Mouse (Mus musculus) lung, embryonic 16.5 days (tissue): ENCODE data around the gene Cxcl2. TPM values are rescaled to one million over a fixed set of nuclear protein-coding genes. Genes with fewer than 3 reads are reported as not detected.
A peak's percentile ranks its signal among the peaks of the same experiment; 100 is the strongest.

Experiments
- ATAC-seq: fragments of 200-750 bp; cut with Nextera tagmentation; 2 replicates; pipeline ENCODE4 v1.8.0; 2017; ENCODE audit warnings: low read depth, mild to moderate bottlenecking, moderate library complexity
- H3K27ac ChIP-seq: fragments of 300-500 bp; sonication (generic); 2 replicates; pipeline ENCODE4 v1.5.1; 2014; ENCODE audit warnings: mild to moderate bottlenecking, control low read depth, low read length
- H3K27me3 ChIP-seq: fragments of 300-500 bp; sonication (generic); 2 replicates; pipeline ENCODE4 v1.6.1; 2014; ENCODE audit warnings: low read depth, low read length, mixed read lengths; ENCODE audit not compliant: control insufficient read depth, insufficient read depth
- H3K36me3 ChIP-seq: fragments of 300-500 bp; sonication (generic); 2 replicates; pipeline ENCODE4 v1.6.1; 2014; ENCODE audit warnings: low read length; ENCODE audit not compliant: control insufficient read depth, insufficient read depth
- H3K4me1 ChIP-seq: fragments of 300-500 bp; sonication (generic); replicated peaks from 2 replicates; pipeline ENCODE4 v1.6.1; 2014; ENCODE audit warnings: low read length, mixed read lengths; ENCODE audit not compliant: control insufficient read depth, insufficient read depth
- H3K4me2 ChIP-seq: fragments of 300-500 bp; sonication (generic); 2 replicates; pipeline ENCODE4 v1.6.1; 2014; ENCODE audit warnings: low read depth, low read length, control low read depth
- H3K4me3 ChIP-seq: fragments of 300-500 bp; sonication (generic); 2 replicates; pipeline ENCODE4 v1.5.1; 2014; ENCODE audit warnings: mild to moderate bottlenecking, low read length, control low read depth
- H3K9ac ChIP-seq: fragments of 300-500 bp; sonication (generic); 2 replicates; pipeline ENCODE4 v1.6.1; 2014; ENCODE audit warnings: low read length, control low read depth
- H3K9me3 ChIP-seq: fragments of 300-500 bp; sonication (generic); 2 replicates; pipeline ENCODE4 v1.6.1; 2016; ENCODE audit warnings: low read length; ENCODE audit not compliant: control insufficient read depth
- WGBS: fragments of 180-500 bp; shearing (Covaris S2); extraction: QIAGEN DNeasy Blood & Tissue Kit; methylation state at CpG from one replicate; pipeline ENCODE4 v1.1.7; 2014; 5-methylcytosine and 5-hydroxymethylcytosine counted together
- polyA plus RNA-seq: library from polyadenylated mRNA; unstranded; fragments of >200 nt; fragmentation: Nextera tagmentation; extraction: Ambion mirVana; gene quantifications from 2 replicates; pipeline ENCODE4 v1.2.1, GENCODE M21; 2015

Gene Cxcl2
- not detected in 2 replicates for polyA plus RNA-seq

DNA sequence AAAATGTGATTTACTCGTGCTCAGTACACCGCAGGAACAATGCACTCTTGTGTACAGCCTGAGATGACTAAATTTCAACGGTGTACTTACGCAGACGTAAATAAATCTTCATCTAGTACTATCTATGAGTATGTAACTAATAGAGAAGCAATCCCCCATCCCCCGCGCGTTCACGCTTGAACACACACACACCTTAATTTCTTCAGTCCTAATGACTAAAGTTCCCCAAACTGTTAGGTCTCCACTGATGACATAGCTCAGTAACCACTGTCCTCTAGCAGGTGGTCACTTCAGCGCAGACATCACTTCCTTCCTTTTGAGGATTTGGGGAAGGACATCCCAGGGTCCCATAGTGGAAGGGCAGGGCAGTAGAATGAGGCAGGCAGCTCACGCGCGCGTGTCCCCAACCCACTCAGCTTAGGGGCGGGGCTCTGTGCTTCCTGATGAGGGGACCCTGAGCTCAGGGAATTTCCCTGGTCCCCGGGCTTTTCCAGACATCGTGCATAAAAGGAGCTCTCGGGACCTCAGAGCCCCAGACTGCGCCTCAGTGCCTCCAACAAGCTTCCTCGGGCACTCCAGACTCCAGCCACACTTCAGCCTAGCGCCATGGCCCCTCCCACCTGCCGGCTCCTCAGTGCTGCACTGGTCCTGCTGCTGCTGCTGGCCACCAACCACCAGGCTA is at the start of gene Cxcl2:
TSS of gene Cxcl2 (plus strand) at position 533 of the 682 bp plus-strand sequence.
- Histone ChIP-seq H3K4me2 (peak within 1 kb of the TSS; percentile 69), H3K9me3 (no peaks in the 10 kb centered on the region), H3K36me3 (no peaks in the 10 kb centered on the region), H3K27me3 (peaks cover 20% of the 10 kb centered on the region), H3K4me3 (peak within 1 kb of the TSS; percentile 38), H3K27ac (no peak within 1 kb of the TSS), H3K9ac (0 out of 2 replicates have a peak within 1 kb of the TSS, but pooled peaks have one; percentile 4), H3K4me1 (peaks cover 8% of the 10 kb centered on the region)
- WGBS = 9% methylated on average over 22 of the region's 22 CpGs
- peak; percentile 82 for ATAC-seq

GRCm38 (mm10) chr5:90855308-90856230 is 48.1 kb upstream of the Cxcl2 start:
- ATAC-seq = peak; percentile 78

DNA sequence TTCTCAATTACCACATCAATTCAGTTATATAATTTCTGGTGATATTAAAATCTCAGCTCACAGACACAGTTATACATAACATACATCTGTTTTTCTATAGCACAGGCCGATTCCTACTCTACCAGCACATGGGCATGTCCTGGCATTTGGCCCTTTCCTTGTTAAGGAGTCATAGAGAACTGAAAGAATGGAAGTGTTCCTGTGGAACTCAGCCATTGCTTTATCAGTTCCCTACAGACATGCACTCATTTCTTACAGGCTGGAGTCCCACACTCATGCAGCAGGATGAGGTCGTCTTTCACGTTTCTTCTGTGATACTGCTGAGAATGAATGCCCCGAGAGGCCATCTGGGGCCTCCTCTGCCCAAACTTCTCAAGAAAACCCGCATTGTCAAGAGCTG is 46.2 kb upstream of the Cxcl2 start:
- Histone ChIP-seq H3K36me3 (no peaks in the 10 kb centered on the region), H3K4me1 (0 out of 2 replicates have a peak, but pooled peaks cover 3% of the 10 kb centered on the region), H3K27ac (no peak overlapping the region), H3K9ac (no peak overlapping the region), H3K4me3 (no peak overlapping the region), H3K27me3 (no peaks in the 10 kb centered on the region), H3K4me2 (no peak overlapping the region), H3K9me3 (no peaks in the 10 kb centered on the region)
- WGBS = 51% methylated on average over 5 of the region's 5 CpGs
- no peak for ATAC-seq

More at GRCm38 (mm10) chr5:90855308-90856230, 48.1 kb upstream of the Cxcl2 start:
- Histone ChIP-seq H3K9me3 (no peaks in the 10 kb centered on the region), H3K27ac (no peak overlapping the region), H3K4me1 (0 out of 2 replicates have a peak, but pooled peaks cover 3% of the 10 kb centered on the region), H3K4me3 (no peak overlapping the region), H3K9ac (no peak overlapping the region), H3K4me2 (no peak overlapping the region), H3K36me3 (no peaks in the 10 kb centered on the region), H3K27me3 (no peaks in the 10 kb centered on the region)
- WGBS = 55% methylated on average over 7 of the region's 7 CpGs

- Histone ChIP-seq H3K9me3 (no peaks in the 10 kb centered on the region), H3K27me3 (no peaks in the 10 kb centered on the region), H3K36me3 (no peaks in the 10 kb centered on the region), H3K9ac (no peak overlapping the region), H3K4me2 (no peak overlapping the region), H3K4me3 (no peak overlapping the region), H3K4me1 (0 out of 2 replicates have a peak, but pooled peaks cover 3% of the 10 kb centered on the region), H3K27ac (no peak overlapping the region)
- no peak for ATAC-seq
- 50% methylated on average over 2 of the region's 2 CpGs for WGBS
These were observed 45.2 kb upstream of the Cxcl2 start for GRCm38 (mm10) chr5:90858429-90858828.

DNA sequence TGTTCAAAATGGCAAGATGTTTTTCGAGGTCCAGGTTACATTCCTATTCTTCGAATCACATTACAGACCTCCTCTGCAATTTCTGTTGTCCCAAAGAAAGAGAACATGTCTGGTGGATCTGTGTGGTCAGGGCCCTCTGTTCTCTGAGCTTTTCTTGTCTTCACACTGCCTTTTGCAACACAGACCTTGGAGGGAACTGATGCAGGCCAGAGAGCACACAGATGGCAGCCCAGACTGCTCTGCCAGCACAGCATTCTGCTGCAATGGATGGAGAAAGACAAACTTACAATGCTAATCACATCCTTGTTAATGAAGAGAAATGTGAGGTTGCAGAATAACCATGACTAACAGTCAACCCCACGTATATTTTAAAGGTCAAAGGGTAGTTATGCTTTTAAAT is 44.6 kb upstream of the Cxcl2 start:
- Histone ChIP-seq H3K4me1 (0 out of 2 replicates have a peak, but pooled peaks cover 3% of the 10 kb centered on the region), H3K9ac (no peak overlapping the region), H3K27me3 (no peaks in the 10 kb centered on the region), H3K27ac (no peak overlapping the region), H3K9me3 (no peaks in the 10 kb centered on the region), H3K4me3 (no peak overlapping the region), H3K36me3 (no peaks in the 10 kb centered on the region), H3K4me2 (no peak overlapping the region)
- no peak for ATAC-seq
- WGBS = 65% methylated on average over 3 of the region's 3 CpGs

DNA sequence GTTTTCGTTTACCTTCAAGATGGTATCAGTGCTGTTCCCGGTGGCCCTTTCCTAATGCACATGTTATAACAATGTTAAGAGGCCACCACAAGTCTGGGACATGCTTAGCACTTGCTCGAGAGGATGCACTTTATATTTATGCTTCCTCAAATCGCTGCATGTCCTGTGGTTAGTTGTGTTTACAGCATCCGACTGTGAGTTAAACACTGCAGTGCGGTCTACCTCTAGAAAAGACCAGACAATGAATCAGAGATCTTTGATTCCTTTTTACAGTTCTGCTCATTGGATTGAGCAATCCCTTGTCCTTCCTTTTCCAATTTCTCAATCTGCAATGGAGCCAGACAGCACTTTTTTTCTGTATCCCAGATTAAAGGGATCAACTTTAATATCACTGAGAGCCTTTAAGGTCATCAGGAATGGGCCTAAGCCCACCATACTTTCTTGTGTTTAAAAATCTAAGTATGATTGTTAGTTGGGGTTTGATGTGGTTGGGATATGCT is 41.7 kb upstream of the Cxcl2 start:
- Histone ChIP-seq H3K9me3 (no peaks in the 10 kb centered on the region), H3K27me3 (no peaks in the 10 kb centered on the region), H3K4me1 (no peaks in the 10 kb centered on the region), H3K4me3 (no peak overlapping the region), H3K4me2 (no peak overlapping the region), H3K27ac (no peak overlapping the region), H3K36me3 (no peaks in the 10 kb centered on the region), H3K9ac (no peak overlapping the region)
- no peak for ATAC-seq
- WGBS = 72% methylated on average over 6 of the region's 6 CpGs

DNA sequence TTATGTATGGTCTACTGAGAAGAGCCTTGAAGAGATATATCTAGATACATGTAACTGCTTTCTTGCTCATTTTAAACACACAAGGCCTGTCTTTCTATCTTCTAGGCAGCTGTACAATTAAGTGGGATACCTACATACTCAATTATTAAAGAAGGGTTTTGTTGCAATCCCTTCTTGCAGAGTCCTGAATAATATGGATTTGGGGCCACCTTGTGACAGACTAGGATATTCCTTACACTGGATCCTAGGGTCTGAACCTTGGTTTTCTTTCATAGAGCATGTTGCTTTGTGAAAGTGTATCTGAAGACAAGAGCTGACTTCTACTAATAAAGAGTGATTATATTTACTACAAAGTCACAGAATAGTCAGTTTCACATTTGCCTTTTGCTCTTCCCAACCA is 36.9 kb upstream of the Cxcl2 start:
- H3K36me3 ChIP-seq = no peaks in the 10 kb centered on the region
- H3K27ac ChIP-seq = no peak overlapping the region
- H3K4me3 ChIP-seq = no peak overlapping the region
- H3K27me3 ChIP-seq = no peaks in the 10 kb centered on the region
- H3K9me3 ChIP-seq = no peaks in the 10 kb centered on the region
- H3K4me2 ChIP-seq = no peak overlapping the region
- no peak for ATAC-seq
- H3K9ac ChIP-seq = no peak overlapping the region
- H3K4me1 ChIP-seq = no peaks in the 10 kb centered on the region

DNA sequence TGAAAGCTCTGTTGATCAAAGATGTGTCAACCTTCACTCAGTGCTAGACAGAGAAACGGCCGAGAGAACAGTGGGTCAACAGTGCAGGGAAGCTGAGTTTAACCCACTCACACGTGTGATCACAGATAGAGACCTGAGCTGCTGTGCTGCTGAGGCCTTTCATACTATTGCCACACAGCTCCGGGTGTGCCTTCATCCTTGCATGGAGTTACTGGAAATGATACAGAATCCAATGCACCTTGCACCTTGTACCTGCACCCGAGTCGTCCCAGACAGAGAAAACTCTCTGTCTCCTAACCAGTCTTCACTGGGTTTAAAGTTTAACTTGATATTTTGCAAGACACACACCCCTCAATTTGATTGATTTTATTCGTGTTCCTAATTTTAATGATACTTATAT is 31.3 kb upstream of the Cxcl2 start:
- no peaks in the 10 kb centered on the region for H3K36me3 ChIP-seq
- H3K4me3 ChIP-seq = no peak overlapping the region
- no peak overlapping the region for H3K4me2 ChIP-seq
- no peaks in the 10 kb centered on the region for H3K4me1 ChIP-seq
- no peaks in the 10 kb centered on the region for H3K9me3 ChIP-seq
- WGBS = 68% methylated on average over 7 of the region's 7 CpGs
- H3K27ac ChIP-seq = no peak overlapping the region
- H3K9ac ChIP-seq = no peak overlapping the region
- ATAC-seq = no peak
- no peaks in the 10 kb centered on the region for H3K27me3 ChIP-seq

- no peaks in the 10 kb centered on the region for H3K4me1 ChIP-seq
- no peaks in the 10 kb centered on the region for H3K36me3 ChIP-seq
- no peak overlapping the region for H3K4me3 ChIP-seq
- 49% methylated on average over 4 of the region's 4 CpGs for WGBS
- H3K4me2 ChIP-seq = no peak overlapping the region
- H3K9ac ChIP-seq = no peak overlapping the region
- no peaks in the 10 kb centered on the region for H3K27me3 ChIP-seq
- H3K27ac ChIP-seq = no peak overlapping the region
- ATAC-seq = peak; percentile 72; the same call in 1 of the 2 replicates
- no peaks in the 10 kb centered on the region for H3K9me3 ChIP-seq
These were observed 27.6 kb upstream of the Cxcl2 start for GRCm38 (mm10) chr5:90876045-90876444.
